Mouse (Mus musculus) CD4-positive helper T cell, adult 2 months (primary cell): ENCODE results near the gene Gm11127.
"Not testable (repeated sequence)": the region's sequence is repeated elsewhere in the genome, so short reads cannot be mapped to it uniquely, and the experiment has no call there.

Source experiments
- DNase-seq: peaks from one replicate; pipeline ENCODE4 v3.0.0-alpha.2; 2012; ENCODE audit warnings: low read depth, missing footprints, low spot score

The Gm11127 gene

GRCm38 (mm10) chr17:36031583-36032331 lies 26.4 kb downstream of the Gm11127 start:
- peak; percentile 79 for DNase-seq

GRCm38 (mm10) chr17:36030703-36031582 lies 27.2 kb downstream of the Gm11127 start:
- DNase-seq = not testable (repeated sequence)

- peak; percentile 32 for DNase-seq
Measured at GRCm38 (mm10) chr17:36030046-36030702, 28.0 kb downstream of the Gm11127 start.

GRCm38 (mm10) chr17:36028879-36029619 lies 29.1 kb downstream of the Gm11127 start:
- no peak for DNase-seq

GRCm38 (mm10) chr17:36027663-36028062 lies 30.5 kb downstream of the Gm11127 start:
- DNase-seq = no peak

GRCm38 (mm10) chr17:36025901-36026300 lies 32.3 kb downstream of the Gm11127 start:
- DNase-seq = no peak

GRCm38 (mm10) chr17:36025197-36025596 lies 33.0 kb downstream of the Gm11127 start:
- DNase-seq = no peak

GRCm38 (mm10) chr17:36023710-36024654 lies 34.2 kb downstream of the Gm11127 start:
- DNase-seq = peak; percentile 74

GRCm38 (mm10) chr17:36022922-36023321 lies 35.2 kb downstream of the Gm11127 start:
- no peak for DNase-seq

- DNase-seq = no peak
Measured at GRCm38 (mm10) chr17:36022098-36022497, 36.1 kb downstream of the Gm11127 start.

GRCm38 (mm10) chr17:36021309-36021708 lies 36.9 kb downstream of the Gm11127 start:
- no peak for DNase-seq

- peak; percentile 94 for DNase-seq
Measured at GRCm38 (mm10) chr17:36020191-36021073, 37.7 kb downstream of the Gm11127 start, which contains the start of gene H2-T24. H2-T24 (minus strand) TSS chr17:36020560.

- no peak for DNase-seq
Measured at GRCm38 (mm10) chr17:36019519-36019918, 38.7 kb downstream of the Gm11127 start.

- no peak for DNase-seq
Measured at GRCm38 (mm10) chr17:36018979-36019378, 39.2 kb downstream of the Gm11127 start.

GRCm38 (mm10) chr17:36017046-36017445 lies 41.1 kb downstream of the Gm11127 start:
- no peak for DNase-seq

- DNase-seq = no peak
Measured at GRCm38 (mm10) chr17:36014977-36015376, 43.2 kb downstream of the Gm11127 start.
